Mouse (Mus musculus) heart, adult 2 months (tissue): ENCODE measurements at regions not wholly inside any gene's neighbourhood (a gene's known extent, or its start where the extent isn't known, plus 50 kb on each side); places are given as distances from the start of the nearest gene placed in this dataset.

Source experiments
- DNase-seq, 2 experiments: peaks; one replicate each; pipeline ENCODE4 v3.0.0; 2021
- H3K27ac ChIP-seq: fragments of 200-600 bp; 2 replicates; pipeline ENCODE4 v1.8.1; 2022
- H3K27me3 ChIP-seq: fragments of 200-500 bp; 2 replicates; pipeline ENCODE4 v1.6.1; 2012; ENCODE audit warnings: mild to moderate bottlenecking, low read length, inconsistent platforms, mixed read lengths; ENCODE audit not compliant: control insufficient read depth, insufficient read depth
- H3K36me3 ChIP-seq: fragments of 200-500 bp; 2 replicates; pipeline ENCODE4 v1.6.1; 2012; ENCODE audit warnings: low read length, inconsistent platforms; ENCODE audit not compliant: control insufficient read depth, insufficient read depth
- H3K4me1 ChIP-seq: fragments of 200-500 bp; 2 replicates; pipeline ENCODE4 v1.6.1; 2011; ENCODE audit warnings: low read length; ENCODE audit not compliant: control insufficient read depth, insufficient read depth
- H3K4me3 ChIP-seq: fragments of 200-600 bp; 2 replicates; pipeline ENCODE4 v1.8.1; 2022
- H3K79me2 ChIP-seq: fragments of 200-500 bp; replicated peaks from 2 replicates; pipeline ENCODE4 v1.6.1; 2012; ENCODE audit warnings: mild to moderate bottlenecking, inconsistent platforms, low read length, moderate library complexity, mixed read lengths; ENCODE audit not compliant: control insufficient read depth, insufficient read depth
- H3K9ac ChIP-seq: fragments of 200-500 bp; 2 replicates; pipeline ENCODE4 v1.6.1; 2012; ENCODE audit warnings: low read depth, mild to moderate bottlenecking, control low read depth, inconsistent platforms, low read length, mixed read lengths
- CTCF ChIP-seq: fragments of 200-600 bp; IDR thresholded peaks from 2 replicates; pipeline ENCODE4 v1.8.1; 2022; ENCODE audit warnings: antibody characterized with exemption, mild to moderate bottlenecking, moderate library complexity
- EP300 ChIP-seq: fragments of 200-500 bp; IDR thresholded peaks from 2 replicates; pipeline ENCODE4 v1.6.1; 2011; ENCODE audit warnings: low read depth, low read length, control low read depth; ENCODE audit not compliant: insufficient read depth
- POLR2A ChIP-seq: fragments of 200-500 bp; IDR thresholded peaks from 2 replicates; pipeline ENCODE4 v1.6.1; 2011; ENCODE audit warnings: mild to moderate bottlenecking, low read depth, low read length, control low read depth; ENCODE audit not compliant: insufficient read depth
- WGBS: fragments of 180-500 bp; shearing (Covaris S2); methylation state at CpG from one replicate; pipeline ENCODE4 v1.1.7; 2018; 5-methylcytosine and 5-hydroxymethylcytosine counted together
- intact Hi-C: fragments of 180-260 bp; cut with DNase I; formaldehyde crosslinking; loops from one replicate; pipeline ENCODE4 v1.15.1; 2025

- 52% methylated on average over 1 of the region's 1 CpGs for WGBS
- H3K9ac ChIP-seq = no peak overlapping the region
- DNase-seq = no peak
- H3K27ac ChIP-seq = no peak overlapping the region
- TF ChIP-seq CTCF = no peak
- TF ChIP-seq EP300 = no peak
- no peak for TF ChIP-seq POLR2A
- H3K4me1 ChIP-seq = no peaks in the 10 kb centered on the region
- H3K79me2 ChIP-seq = no peaks in the 10 kb centered on the region
- intact Hi-C loops = no loop called here
- no peaks in the 10 kb centered on the region for H3K36me3 ChIP-seq
- no peak overlapping the region for H3K4me3 ChIP-seq
- no peaks in the 10 kb centered on the region for H3K27me3 ChIP-seq
Observed at GRCm38 (mm10) chr1:94298395-94298794, 246.0 kb upstream of the Pdcd1 start.

DNA sequence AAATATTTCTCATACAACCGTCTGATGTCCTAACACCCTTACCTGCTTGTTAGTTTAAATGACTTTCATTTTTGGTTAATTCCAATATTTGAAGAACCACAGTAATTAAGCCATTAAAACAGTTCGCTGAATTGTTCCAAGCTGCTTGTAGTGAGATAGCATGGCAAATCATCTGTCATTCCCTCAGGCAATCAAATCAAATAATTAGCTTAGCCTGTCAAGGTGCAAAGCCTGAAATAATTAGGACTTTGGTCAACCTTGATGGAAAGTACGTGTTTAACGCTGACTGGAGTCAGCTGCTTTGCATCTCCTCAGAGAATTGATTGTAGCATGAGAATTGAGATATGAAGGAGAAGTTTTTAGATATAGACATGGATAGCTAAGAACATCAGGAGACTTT, 220.2 kb upstream of the Pdcd1 start:
- Histone ChIP-seq H3K4me3 (no peak overlapping the region), H3K27ac (no peak overlapping the region), H3K4me1 (no peaks in the 10 kb centered on the region), H3K9ac (no peak overlapping the region), H3K79me2 (no peaks in the 10 kb centered on the region), H3K36me3 (no peaks in the 10 kb centered on the region), H3K27me3 (no peaks in the 10 kb centered on the region)
- no peak for DNase-seq
- no peak for TF ChIP-seq POLR2A
- no peak for TF ChIP-seq EP300
- no peak for TF ChIP-seq CTCF
- intact Hi-C loops = no loop called here
- WGBS = 87% methylated on average over 4 of the region's 4 CpGs

DNA sequence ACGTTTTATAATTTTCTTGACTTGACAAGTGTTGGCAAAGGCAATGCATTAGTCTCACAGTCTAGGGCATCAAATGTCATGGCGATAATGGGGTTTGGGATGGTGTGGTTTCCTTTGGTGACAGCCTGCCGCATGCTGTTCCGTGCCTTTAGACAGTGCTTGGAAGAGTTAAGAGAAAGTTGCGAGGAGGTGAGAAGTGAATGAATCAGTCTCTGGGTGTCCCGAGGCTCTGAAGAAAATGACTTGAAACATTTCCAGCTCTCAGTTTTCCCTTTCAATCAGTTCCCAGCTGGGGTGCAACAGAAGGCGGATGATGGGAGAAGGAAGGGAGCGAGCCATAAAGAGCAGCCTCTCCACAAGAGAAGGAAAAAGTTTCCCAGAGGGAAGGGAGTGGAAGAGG, 211.0 kb upstream of the Pdcd1 start:
- H3K36me3 ChIP-seq = no peaks in the 10 kb centered on the region
- H3K27ac ChIP-seq = no peak overlapping the region
- 64% methylated on average over 8 of the region's 8 CpGs for WGBS
- no peak overlapping the region for H3K9ac ChIP-seq
- no peak overlapping the region for H3K4me3 ChIP-seq
- no peaks in the 10 kb centered on the region for H3K27me3 ChIP-seq
- H3K4me1 ChIP-seq = no peaks in the 10 kb centered on the region
- intact Hi-C loops = no loop called here
- TF ChIP-seq EP300 (no peak), CTCF (no peak), POLR2A (no peak)
- DNase-seq = no peak
- H3K79me2 ChIP-seq = no peaks in the 10 kb centered on the region

DNA sequence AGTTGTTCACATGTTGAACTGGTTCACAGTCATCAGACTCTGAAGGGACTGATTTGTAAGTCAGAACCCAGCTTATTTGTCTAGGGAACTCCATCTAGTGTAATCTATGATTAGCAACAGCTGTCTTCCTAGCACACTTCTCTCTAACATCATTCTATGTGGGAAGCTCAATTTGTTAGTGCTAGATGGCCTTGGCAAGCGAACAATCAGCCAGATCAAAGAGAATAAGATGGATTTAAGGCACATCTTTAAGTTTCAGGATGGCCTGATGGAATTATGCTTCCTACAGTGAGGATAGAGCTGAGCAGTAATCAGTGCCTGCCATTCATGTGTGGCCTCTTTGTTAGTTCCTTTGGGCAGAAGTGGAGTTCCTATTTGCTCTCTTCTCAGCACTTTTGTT, 183.1 kb upstream of the Pdcd1 start:
- no peak overlapping the region for H3K4me3 ChIP-seq
- H3K9ac ChIP-seq = no peak overlapping the region
- no peaks in the 10 kb centered on the region for H3K27me3 ChIP-seq
- H3K27ac ChIP-seq = no peak overlapping the region
- intact Hi-C loops = no loop called here
- H3K4me1 ChIP-seq = no peaks in the 10 kb centered on the region
- H3K36me3 ChIP-seq = no peaks in the 10 kb centered on the region
- no peaks in the 10 kb centered on the region for H3K79me2 ChIP-seq
- no peak for TF ChIP-seq POLR2A
- no peak for DNase-seq
- 40% methylated on average over 1 of the region's 1 CpGs for whole genome bisulfite sequencing

DNA sequence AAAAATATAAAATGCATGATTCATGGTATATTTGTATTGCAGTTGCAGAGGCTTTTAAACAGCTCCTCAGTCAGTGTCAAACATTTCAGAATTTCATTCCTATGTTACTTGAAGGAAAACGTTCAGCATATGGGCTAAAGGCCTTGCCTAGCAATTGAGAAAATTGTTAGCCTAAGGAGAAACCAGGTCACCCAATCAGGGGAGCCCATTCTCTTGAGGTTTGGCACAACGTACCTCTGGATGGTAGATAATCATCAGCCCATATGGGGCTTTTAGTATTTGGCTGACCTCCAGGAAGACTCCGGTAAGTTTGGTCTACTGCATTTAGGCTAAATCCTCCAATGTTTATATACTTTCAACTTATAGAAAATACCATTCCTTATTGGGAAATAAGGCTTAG, 168.7 kb upstream of the Pdcd1 start:
- Histone ChIP-seq H3K36me3 (no peaks in the 10 kb centered on the region), H3K4me3 (no peak overlapping the region), H3K27ac (no peak overlapping the region), H3K79me2 (no peaks in the 10 kb centered on the region), H3K4me1 (no peaks in the 10 kb centered on the region), H3K27me3 (no peaks in the 10 kb centered on the region), H3K9ac (no peak overlapping the region)
- TF ChIP-seq EP300 = no peak
- no peak for TF ChIP-seq CTCF
- TF ChIP-seq POLR2A = no peak
- DNase-seq = no peak
- intact Hi-C loops = no loop called here
- 44% methylated on average over 3 of the region's 3 CpGs for WGBS

- Histone ChIP-seq H3K4me3 (no peak overlapping the region), H3K9ac (no peak overlapping the region), H3K79me2 (no peaks in the 10 kb centered on the region), H3K36me3 (no peaks in the 10 kb centered on the region), H3K27me3 (no peaks in the 10 kb centered on the region), H3K4me1 (no peaks in the 10 kb centered on the region), H3K27ac (no peak overlapping the region)
- WGBS = 74% methylated on average over 2 of the region's 2 CpGs
- DNase-seq = no peak
- intact Hi-C loops = no loop called here
- TF ChIP-seq EP300 = no peak
- no peak for TF ChIP-seq POLR2A
- TF ChIP-seq CTCF = no peak
Observed at GRCm38 (mm10) chr1:94217407-94217806, 165.1 kb upstream of the Pdcd1 start.
